ENCODE assay signal across 18 mouse cellular contexts in the genomic region with DNA sequence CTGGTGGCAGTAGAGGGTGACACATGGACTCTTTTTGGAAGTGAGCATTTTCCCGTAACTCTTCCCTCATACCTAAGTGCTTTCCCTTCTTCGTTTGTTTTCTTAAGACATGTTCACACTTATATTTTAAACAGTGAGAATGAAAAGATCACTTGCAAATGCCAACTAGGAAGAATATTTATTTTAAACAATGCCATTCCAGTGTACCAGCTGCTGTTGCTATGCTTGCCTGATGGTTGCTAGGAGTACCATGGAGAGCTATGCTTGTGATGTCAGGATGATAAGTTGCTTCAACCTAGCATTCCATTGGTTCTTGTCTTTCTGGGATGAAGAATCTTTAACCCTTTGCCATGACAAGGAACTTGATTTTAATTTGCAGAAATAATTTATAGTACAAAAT.
"Had no signal": no experiment of that assay in that cellular context is flagged by ENCODE, and none has a peak within 500 bp of the region (broad histone marks: within the 10 kb centered on the region; RNA-seq: fewer than 3 reads in every experiment).

No protein-coding gene starts in this region.

- H3K27me3 ChIP-seq: midbrain, embryonic 12.5 days; neural tube, embryonic 13.5 days; neural tube, embryonic 15.5 days had no signal

- H3K4me3 ChIP-seq: midbrain, embryonic 10.5 days; midbrain, embryonic 12.5 days; myocyte; neural tube, embryonic 13.5 days; neural tube, embryonic 15.5 days had no signal

- ATAC-seq: midbrain, embryonic 16.5 days had no signal

- DNase-seq: lung, embryonic 14.5 days; lung, postnatal 10 days; lung, postnatal 4 days; midbrain, embryonic 14.5 days; retina, postnatal 1 day; right cerebral cortex, adult 18-20 months; right cerebral cortex, postnatal 25 days; right cerebral cortex, postnatal 4 days; spleen, adult 18-20 months; thymus, adult 18-20 months; thymus, postnatal 14 days; thymus, postnatal 36 days had no signal

- H3K36me3 ChIP-seq: midbrain, embryonic 10.5 days; midbrain, embryonic 12.5 days; neural tube, embryonic 13.5 days; neural tube, embryonic 15.5 days had no signal

- H3K4me2 ChIP-seq: lung, embryonic 14.5 days; midbrain, embryonic 12.5 days; neural tube, embryonic 13.5 days; neural tube, embryonic 15.5 days had no signal

- H3K9ac ChIP-seq: lung, embryonic 14.5 days; midbrain, embryonic 12.5 days; neural tube, embryonic 13.5 days; neural tube, embryonic 15.5 days had no signal

- H3K27ac ChIP-seq: midbrain, embryonic 10.5 days; midbrain, embryonic 12.5 days; neural tube, embryonic 13.5 days; neural tube, embryonic 15.5 days had no signal

- H3K9me3 ChIP-seq: midbrain, embryonic 10.5 days; midbrain, embryonic 12.5 days; neural tube, embryonic 13.5 days; neural tube, embryonic 15.5 days had no signal

- H3K4me1 ChIP-seq: midbrain, embryonic 10.5 days; midbrain, embryonic 12.5 days; neural tube, embryonic 13.5 days; neural tube, embryonic 15.5 days had no signal
